Mouse (Mus musculus): ENCODE data around the gene Lrrc46. TPM values are rescaled to one million over a fixed set of nuclear protein-coding genes. Genes with fewer than 3 reads are reported as not detected.

The Lrrc46 gene
- polyA plus RNA-seq, 1 experiment from 2014 or later: 1.5 TPM

GRCm38 (mm10) chr11:97032499-97032898 is 8.7 kb downstream of the Lrrc46 start:
- Histone ChIP-seq H3K9ac (replicated peaks; ENCODE audit: low read length) (no peak overlapping the region; the same call in 1 of the 2 replicates), H3K4me3 (ENCODE audit: low read length) (no peak overlapping the region), H3K4me2 (replicated peaks; ENCODE audit: low read depth, low read length) (no peak overlapping the region), H3K9me3 (ENCODE audit: low read length) (no peaks in the 10 kb centered on the region), H3K27ac (ENCODE audit: low read length) (no peak overlapping the region), H3K27me3 (ENCODE audit: insufficient read depth, low read length) (no peaks in the 10 kb centered on the region), H3K36me3 (ENCODE audit: insufficient read depth, low read length) (no peaks in the 10 kb centered on the region; the same call in 1 of the 2 replicates), H3K4me1 (ENCODE audit: insufficient read depth, low read length) (peaks cover 15% of the 10 kb centered on the region)
- 97% methylated on average over 4 of the region's 4 CpGs for WGBS
- ATAC-seq (ENCODE audit: low FRiP score, low TSS enrichment): no peak

DNA sequence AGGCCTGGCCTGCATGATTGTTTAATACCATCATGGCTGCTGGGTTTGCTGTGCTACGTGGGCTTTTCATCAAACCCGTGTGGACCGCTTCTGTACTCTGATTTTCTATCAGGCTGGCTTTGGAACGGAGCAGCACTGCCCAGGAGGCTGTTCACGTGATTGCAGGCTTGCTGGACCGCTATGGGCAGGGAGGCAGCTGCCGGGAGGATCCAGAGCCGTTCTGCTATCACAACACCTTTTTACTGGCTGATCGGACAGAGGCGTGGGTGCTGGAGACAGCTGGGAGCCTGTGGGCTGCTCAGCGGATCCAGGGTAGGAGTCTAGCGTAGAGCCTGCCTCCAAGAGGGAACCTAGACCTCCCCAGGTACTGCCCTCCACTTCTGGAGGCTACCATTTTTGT is 9.2 kb downstream of the Lrrc46 start:
- Histone ChIP-seq H3K27me3 (ENCODE audit: insufficient read depth, low read length) (no peaks in the 10 kb centered on the region), H3K27ac (ENCODE audit: low read length) (no peak overlapping the region), H3K9me3 (ENCODE audit: low read length) (no peaks in the 10 kb centered on the region), H3K9ac (replicated peaks; ENCODE audit: low read length) (no peak overlapping the region; the same call in 1 of the 2 replicates), H3K4me1 (ENCODE audit: insufficient read depth, low read length) (peaks cover 15% of the 10 kb centered on the region), H3K4me3 (ENCODE audit: low read length) (no peak overlapping the region), H3K36me3 (ENCODE audit: insufficient read depth, low read length) (no peaks in the 10 kb centered on the region; the same call in 1 of the 2 replicates), H3K4me2 (replicated peaks; ENCODE audit: low read depth, low read length) (no peak overlapping the region)
- WGBS: 73% methylated on average over 12 of the region's 12 CpGs
- ATAC-seq (ENCODE audit: low FRiP score, low TSS enrichment): no peak

DNA sequence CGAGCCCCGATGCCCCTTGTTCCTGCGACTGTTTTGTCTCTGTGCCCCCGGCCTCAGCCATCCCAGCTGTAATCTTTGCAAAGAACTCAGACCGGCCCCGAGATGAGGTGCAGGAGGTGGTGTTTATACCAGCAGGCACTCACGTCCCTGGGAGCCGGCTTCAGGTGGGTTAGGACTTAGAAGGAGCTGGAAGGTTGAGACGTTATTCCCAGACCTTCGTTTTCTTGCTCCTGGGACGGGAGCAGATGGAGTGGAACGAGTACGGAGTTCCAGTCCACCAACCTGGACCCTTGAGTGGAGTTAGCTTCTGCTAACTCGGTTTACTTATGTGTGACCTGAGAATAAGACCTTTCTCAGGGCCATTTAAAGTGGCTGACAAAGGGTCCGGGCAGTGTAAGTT is 10.8 kb downstream of the Lrrc46 start:
- H3K27ac ChIP-seq (ENCODE audit: low read length): peak overlapping the region; percentile 95
- no peaks in the 10 kb centered on the region for H3K27me3 ChIP-seq (ENCODE audit: insufficient read depth, low read length)
- WGBS: 6% methylated on average over 15 of the region's 15 CpGs

GRCm38 (mm10) chr11:97029686-97030417 is 11.4 kb downstream of the Lrrc46 start, which contains the start of gene Scrn2:
Gene Scrn2 (plus strand): TSS chr11:97029938.
- H3K9ac ChIP-seq (replicated peaks; ENCODE audit: low read length): peak within 1 kb of the TSS; percentile 83
- H3K4me1 ChIP-seq (ENCODE audit: insufficient read depth, low read length): peaks cover 28% of the 10 kb centered on the region
- WGBS: under 1% methylated on average over 25 of the region's 25 CpGs

More for the DNA sequence above, 10.8 kb downstream of the Lrrc46 start:
- no peaks in the 10 kb centered on the region for H3K9me3 ChIP-seq (ENCODE audit: low read length)
- no peak for ATAC-seq (ENCODE audit: low FRiP score, low TSS enrichment)
- H3K4me3 ChIP-seq (ENCODE audit: low read length): peak overlapping the region; percentile 78
- peaks cover 23% of the 10 kb centered on the region for H3K4me1 ChIP-seq (ENCODE audit: insufficient read depth, low read length)
- peak overlapping the region; percentile 84 for H3K4me2 ChIP-seq (replicated peaks; ENCODE audit: low read depth, low read length)
- no peaks in the 10 kb centered on the region; the same call in 1 of the 2 replicates for H3K36me3 ChIP-seq (ENCODE audit: insufficient read depth, low read length)
- H3K9ac ChIP-seq (replicated peaks; ENCODE audit: low read length): peak overlapping the region; percentile 83

DNA sequence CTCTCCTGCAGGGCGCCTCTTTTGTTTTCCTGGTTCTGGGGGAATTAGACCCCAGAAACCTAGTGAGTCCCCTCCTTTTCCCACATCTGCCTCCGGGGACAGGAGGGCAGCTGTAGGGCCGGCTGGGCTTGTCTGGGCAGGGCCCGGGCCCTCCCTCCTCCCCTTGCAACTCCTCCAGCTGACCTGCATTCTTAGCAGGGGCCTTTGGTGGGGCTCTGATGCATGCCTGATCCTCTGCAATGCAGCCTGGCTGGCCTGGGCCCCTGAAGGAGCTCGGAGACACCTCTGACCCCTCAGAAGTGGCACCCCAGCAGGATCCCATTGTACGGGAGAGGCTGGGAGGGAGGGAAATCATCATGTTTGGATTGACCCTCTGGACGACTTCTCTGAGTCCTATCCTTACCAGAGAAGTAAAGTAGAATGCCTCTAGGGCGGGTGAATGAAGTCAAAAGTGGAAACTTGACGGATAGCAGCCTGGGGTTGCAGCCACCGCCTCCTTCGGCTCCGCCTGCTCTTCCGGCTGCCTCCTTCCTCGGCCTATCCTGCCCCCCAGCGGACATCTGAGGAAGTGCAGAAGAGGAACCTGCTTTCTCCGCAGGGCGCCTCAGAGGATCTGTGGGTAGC is 15.4 kb downstream of the Lrrc46 start:
- Histone ChIP-seq H3K4me1 (ENCODE audit: insufficient read depth, low read length) (peaks cover 42% of the 10 kb centered on the region), H3K4me3 (ENCODE audit: low read length) (peak overlapping the region; percentile 37), H3K27me3 (ENCODE audit: insufficient read depth, low read length) (peaks cover 27% of the 10 kb centered on the region), H3K27ac (ENCODE audit: low read length) (peak overlapping the region; percentile 97), H3K9ac (replicated peaks; ENCODE audit: low read length) (peak overlapping the region; percentile 73), H3K9me3 (ENCODE audit: low read length) (no peaks in the 10 kb centered on the region), H3K4me2 (replicated peaks; ENCODE audit: low read depth, low read length) (peak overlapping the region; percentile 56), H3K36me3 (ENCODE audit: insufficient read depth, low read length) (no peaks in the 10 kb centered on the region)
- WGBS: 2% methylated on average over 17 of the region's 17 CpGs
- ATAC-seq (ENCODE audit: low FRiP score, low TSS enrichment): peak; percentile 64

More at GRCm38 (mm10) chr11:97029686-97030417, 11.4 kb downstream of the Lrrc46 start, which contains the start of gene Scrn2:
- ATAC-seq (ENCODE audit: low FRiP score, low TSS enrichment): peak; percentile 63
- Histone ChIP-seq H3K36me3 (ENCODE audit: insufficient read depth, low read length) (no peaks in the 10 kb centered on the region; the same call in 1 of the 2 replicates), H3K9me3 (ENCODE audit: low read length) (no peaks in the 10 kb centered on the region), H3K27me3 (ENCODE audit: insufficient read depth, low read length) (no peaks in the 10 kb centered on the region), H3K4me2 (replicated peaks; ENCODE audit: low read depth, low read length) (peak within 1 kb of the TSS; percentile 84), H3K27ac (ENCODE audit: low read length) (peak within 1 kb of the TSS; percentile 95), H3K4me3 (ENCODE audit: low read length) (peak within 1 kb of the TSS; percentile 78)

DNA sequence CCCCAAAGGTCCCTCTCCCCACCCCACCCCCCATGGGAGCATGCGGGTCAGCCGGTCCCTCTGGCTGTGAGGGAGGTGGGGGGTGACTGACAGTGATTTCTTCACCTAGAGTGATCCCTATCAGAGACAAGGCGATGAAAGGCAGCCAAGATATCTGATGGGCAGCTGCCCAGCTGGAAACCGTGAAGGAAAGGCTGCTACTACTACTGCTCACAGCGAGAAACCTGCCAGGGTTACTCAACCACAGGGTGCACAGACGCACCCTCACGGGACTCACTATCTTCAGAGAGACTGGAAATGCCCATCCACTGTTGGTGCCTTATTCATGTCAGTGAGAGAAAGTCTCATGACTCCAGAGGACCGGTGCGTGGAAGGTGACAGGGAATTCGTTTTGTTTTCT is 16.2 kb downstream of the Lrrc46 start:
- 42% methylated on average over 10 of the region's 10 CpGs for whole genome bisulfite sequencing
- Histone ChIP-seq H3K4me2 (replicated peaks; ENCODE audit: low read depth, low read length) (peak overlapping the region; percentile 56; the same call in 1 of the 2 replicates), H3K27ac (ENCODE audit: low read length) (peak overlapping the region; percentile 97)

GRCm38 (mm10) chr11:97021873-97022484 is 19.2 kb downstream of the Lrrc46 start:
- Histone ChIP-seq H3K27me3 (ENCODE audit: insufficient read depth, low read length) (peaks cover 63% of the 10 kb centered on the region), H3K9ac (replicated peaks; ENCODE audit: low read length) (peak overlapping the region; percentile 73), H3K36me3 (ENCODE audit: insufficient read depth, low read length) (no peaks in the 10 kb centered on the region), H3K27ac (ENCODE audit: low read length) (no peak overlapping the region), H3K4me3 (ENCODE audit: low read length) (peak overlapping the region; percentile 64), H3K4me2 (replicated peaks; ENCODE audit: low read depth, low read length) (peak overlapping the region; percentile 95), H3K4me1 (ENCODE audit: insufficient read depth, low read length) (peaks cover 57% of the 10 kb centered on the region), H3K9me3 (ENCODE audit: low read length) (no peaks in the 10 kb centered on the region)
- ATAC-seq (ENCODE audit: low FRiP score, low TSS enrichment): peak; percentile 7; the same call in 1 of the 2 replicates
- WGBS: 1% methylated on average over 50 of the region's 50 CpGs

More for the DNA sequence above, 16.2 kb downstream of the Lrrc46 start:
- peak overlapping the region; percentile 73 for H3K9ac ChIP-seq (replicated peaks; ENCODE audit: low read length)
- H3K36me3 ChIP-seq (ENCODE audit: insufficient read depth, low read length): no peaks in the 10 kb centered on the region
- peaks cover 35% of the 10 kb centered on the region for H3K27me3 ChIP-seq (ENCODE audit: insufficient read depth, low read length)
- no peak overlapping the region for H3K4me3 ChIP-seq (ENCODE audit: low read length)
- ATAC-seq (ENCODE audit: low FRiP score, low TSS enrichment): no peak
- H3K9me3 ChIP-seq (ENCODE audit: low read length): no peaks in the 10 kb centered on the region
- H3K4me1 ChIP-seq (ENCODE audit: insufficient read depth, low read length): peaks cover 38% of the 10 kb centered on the region

GRCm38 (mm10) chr11:97021121-97021765 is 20.0 kb downstream of the Lrrc46 start:
- Histone ChIP-seq H3K4me3 (ENCODE audit: low read length) (peak overlapping the region; percentile 64), H3K9me3 (ENCODE audit: low read length) (no peaks in the 10 kb centered on the region), H3K27ac (ENCODE audit: low read length) (no peak overlapping the region), H3K4me2 (replicated peaks; ENCODE audit: low read depth, low read length) (peak overlapping the region; percentile 95), H3K9ac (replicated peaks; ENCODE audit: low read length) (peak overlapping the region; percentile 46), H3K36me3 (ENCODE audit: insufficient read depth, low read length) (no peaks in the 10 kb centered on the region), H3K4me1 (ENCODE audit: insufficient read depth, low read length) (peaks cover 56% of the 10 kb centered on the region), H3K27me3 (ENCODE audit: insufficient read depth, low read length) (peaks cover 71% of the 10 kb centered on the region)
- 2% methylated on average over 26 of the region's 27 CpGs for WGBS
- ATAC-seq (ENCODE audit: low FRiP score, low TSS enrichment): 0 out of 2 replicates have a peak, but pooled peaks have one; percentile 16

DNA sequence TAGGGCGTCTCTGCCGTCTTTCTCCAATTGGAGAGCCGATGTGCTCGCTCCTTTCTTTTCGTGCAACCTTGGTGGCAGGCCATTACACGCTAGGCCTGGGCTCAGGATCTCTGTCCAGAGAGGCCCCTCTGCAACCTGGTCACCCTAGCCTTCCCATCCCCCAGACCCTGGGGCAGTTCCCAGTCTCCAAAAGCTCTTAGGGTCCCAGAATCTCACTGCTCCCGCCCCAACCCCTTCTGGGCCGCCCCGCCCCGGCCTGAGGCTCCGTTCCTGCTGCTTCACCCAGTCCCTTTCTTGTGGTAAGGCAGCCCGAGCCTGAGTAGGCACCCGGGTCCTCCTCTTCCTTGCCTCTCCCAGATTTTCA is 21.9 kb downstream of the Lrrc46 start:
- H3K9ac ChIP-seq (replicated peaks; ENCODE audit: low read length): no peak overlapping the region
- peak overlapping the region; percentile 61 for H3K4me2 ChIP-seq (replicated peaks; ENCODE audit: low read depth, low read length)
- WGBS: 16% methylated on average over 13 of the region's 13 CpGs
- no peak for ATAC-seq (ENCODE audit: low FRiP score, low TSS enrichment)
- H3K27me3 ChIP-seq (ENCODE audit: insufficient read depth, low read length): peaks cover 88% of the 10 kb centered on the region
- no peaks in the 10 kb centered on the region for H3K36me3 ChIP-seq (ENCODE audit: insufficient read depth, low read length)
- H3K4me1 ChIP-seq (ENCODE audit: insufficient read depth, low read length): peaks cover 41% of the 10 kb centered on the region
- H3K9me3 ChIP-seq (ENCODE audit: low read length): no peaks in the 10 kb centered on the region
- H3K27ac ChIP-seq (ENCODE audit: low read length): no peak overlapping the region
- H3K4me3 ChIP-seq (ENCODE audit: low read length): peak overlapping the region; percentile 43

Measured in kidney, embryonic 16.5 days (tissue).